Mouse (Mus musculus) thymus, postnatal 14 days (tissue): ENCODE results near the gene Zfp467.

ENCODE experiments used
- DNase-seq: peaks from one replicate; pipeline ENCODE4 v3.0.0; 2021

Gene Zfp467

GRCm38 (mm10) chr6:48445181-48446101, at the start of gene Zfp467:
TSS of gene Zfp467 (minus strand) at chr6:48445825.
- DNase-seq = peak; percentile 59

GRCm38 (mm10) chr6:48493136-48493730, 47.6 kb upstream of the Zfp467 start:
- DNase-seq = no peak

GRCm38 (mm10) chr6:48491361-48491760, 45.7 kb upstream of the Zfp467 start:
- no peak for DNase-seq

DNA sequence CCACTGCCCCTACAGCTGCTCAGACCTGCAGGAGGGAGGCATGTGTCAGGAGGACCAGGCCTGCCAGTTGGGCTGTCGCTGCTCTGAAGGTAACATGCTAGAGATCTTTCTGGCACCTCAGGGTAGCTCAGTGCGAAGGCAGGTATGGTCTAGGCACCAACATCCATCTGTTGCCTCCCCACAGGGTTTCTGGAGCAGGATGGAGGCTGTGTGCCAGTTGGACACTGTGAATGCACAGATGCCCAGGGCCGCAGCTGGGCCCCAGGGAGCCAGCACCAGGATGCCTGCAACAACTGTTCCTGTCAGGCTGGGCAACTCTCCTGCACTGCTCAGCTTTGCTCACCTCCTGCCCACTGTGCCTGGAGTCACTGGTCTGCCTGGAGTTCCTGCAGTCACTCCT, 44.1 kb upstream of the Zfp467 start:
- DNase-seq = no peak

- DNase-seq = no peak
Measured at GRCm38 (mm10) chr6:48487747-48488725, 42.4 kb upstream of the Zfp467 start.

DNA sequence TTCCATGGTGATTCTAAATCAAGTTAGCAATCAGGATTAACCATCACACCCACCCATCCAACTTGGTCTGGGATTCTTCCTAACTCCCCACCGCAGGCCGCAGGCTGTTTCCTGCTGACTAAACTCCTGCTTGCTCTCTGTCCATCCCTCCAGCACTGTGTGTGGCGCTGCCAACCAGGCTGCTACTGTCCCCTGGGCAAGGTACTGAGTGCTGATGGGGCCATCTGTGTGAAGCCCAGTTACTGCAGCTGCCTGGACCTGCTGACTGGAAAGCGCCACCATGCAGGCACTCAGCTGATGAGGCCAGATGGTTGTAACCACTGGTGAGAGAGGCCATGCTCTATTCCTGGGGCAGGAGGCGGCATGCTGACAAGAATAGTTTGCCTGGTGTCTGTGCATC, 36.9 kb upstream of the Zfp467 start:
- DNase-seq = no peak

GRCm38 (mm10) chr6:48478446-48478845, 32.8 kb upstream of the Zfp467 start:
- DNase-seq = no peak

GRCm38 (mm10) chr6:48470739-48471138, 25.1 kb upstream of the Zfp467 start:
- no peak for DNase-seq

- DNase-seq = no peak
Measured at GRCm38 (mm10) chr6:48467490-48467889, 21.9 kb upstream of the Zfp467 start.

- DNase-seq = no peak
Measured at GRCm38 (mm10) chr6:48466715-48467114, 21.1 kb upstream of the Zfp467 start.

DNA sequence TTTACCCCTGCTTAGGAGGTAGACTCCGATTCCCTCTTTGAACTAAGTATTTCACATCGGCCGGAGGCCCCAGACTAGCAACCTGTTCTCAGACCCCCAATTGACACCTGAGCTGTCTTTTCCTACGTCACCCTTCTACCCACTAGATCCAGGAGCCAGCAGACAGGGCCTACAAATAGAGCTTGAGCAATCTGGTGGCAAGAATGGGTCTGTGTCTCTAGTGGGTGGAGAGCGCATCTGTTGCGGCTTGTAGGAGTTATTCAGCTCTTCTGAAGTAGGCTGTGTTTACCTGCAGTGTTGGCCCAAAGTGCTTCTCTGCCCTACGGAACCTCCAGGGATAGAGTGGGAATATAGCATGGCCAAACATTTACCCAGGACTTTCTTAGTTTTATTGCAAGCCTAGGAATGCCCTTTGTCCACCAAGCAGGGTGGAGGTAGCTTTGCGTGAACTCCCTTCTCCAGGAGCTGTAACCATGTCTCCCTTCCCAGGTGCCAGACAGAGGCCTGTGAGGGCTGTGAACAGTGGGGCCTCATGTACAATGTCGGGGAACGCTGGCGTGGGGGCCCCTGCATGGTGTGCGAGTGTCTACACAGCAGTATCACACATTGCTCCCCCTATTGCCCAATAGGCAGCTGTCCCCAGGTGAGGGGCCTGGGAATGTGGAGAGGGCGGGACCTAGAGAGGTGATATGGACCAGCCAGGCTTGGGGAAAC, 19.5 kb upstream of the Zfp467 start:
- no peak for DNase-seq

DNA sequence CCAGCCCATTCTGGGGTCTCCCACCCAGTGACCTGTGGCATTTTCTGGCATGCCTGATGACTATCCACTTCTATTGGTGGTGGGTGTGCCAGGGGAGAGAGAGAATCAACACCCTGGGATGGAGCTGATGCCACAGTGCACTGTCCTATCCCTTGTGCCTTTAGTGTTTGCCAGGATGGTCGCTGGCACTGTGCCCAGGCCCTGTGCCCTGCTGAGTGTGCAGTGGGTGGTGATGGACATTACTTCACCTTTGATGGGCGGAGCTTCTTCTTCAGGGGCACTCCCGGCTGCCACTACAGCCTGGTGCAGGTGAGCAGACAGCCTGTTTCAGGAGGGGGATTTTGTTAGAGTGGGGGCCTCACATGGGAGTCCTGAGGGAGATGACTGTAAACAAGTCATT, 7.1 kb upstream of the Zfp467 start:
- DNase-seq = no peak

DNA sequence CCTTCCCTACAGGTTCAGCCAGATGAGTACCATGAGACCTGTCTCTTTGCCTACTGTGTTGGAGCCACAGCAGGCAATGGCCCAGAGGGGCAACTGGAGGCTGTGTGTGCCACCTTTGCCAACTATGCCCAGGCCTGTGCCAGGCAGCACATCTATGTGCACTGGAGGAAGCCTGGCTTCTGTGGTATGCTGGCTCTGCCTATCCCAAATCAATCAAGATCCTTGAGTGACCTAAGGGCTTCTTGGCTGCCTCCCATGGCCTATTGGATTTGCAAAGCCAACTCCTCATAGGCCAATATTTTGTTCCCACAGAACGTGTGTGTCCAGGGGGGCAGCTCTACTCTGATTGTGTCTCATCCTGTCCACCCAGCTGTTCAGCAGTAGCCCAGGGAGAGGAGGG, 6.5 kb upstream of the Zfp467 start:
- DNase-seq = no peak

- DNase-seq = no peak
Measured at GRCm38 (mm10) chr6:48448527-48448926, 2.9 kb upstream of the Zfp467 start.

GRCm38 (mm10) chr6:48447929-48448328, 2.3 kb upstream of the Zfp467 start, which contains the start of gene Sspo:
TSS of gene Sspo (plus strand) at chr6:48448229.
- no peak for DNase-seq

DNA sequence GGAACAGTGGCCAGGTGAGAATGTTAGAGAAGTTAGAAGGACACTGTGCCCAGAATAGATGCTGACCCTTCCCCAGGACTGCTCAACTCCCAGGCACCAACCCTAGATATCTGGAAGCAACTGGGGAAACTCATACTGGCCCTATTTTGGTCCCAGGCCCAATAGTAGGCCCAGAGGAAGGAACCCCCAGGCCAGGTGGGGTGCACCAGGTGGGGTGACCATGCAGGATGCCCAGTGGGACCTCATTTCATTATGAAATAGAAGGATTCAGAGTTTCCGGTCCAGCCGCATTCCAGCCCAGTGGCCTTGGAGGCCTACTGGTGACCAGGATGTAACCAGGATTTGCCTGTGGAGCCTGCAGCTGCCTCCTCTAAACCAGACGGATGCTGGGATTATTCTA, 1.3 kb upstream of the Zfp467 start:
- DNase-seq = no peak

GRCm38 (mm10) chr6:48446256-48446655, 631 bp upstream of the Zfp467 start:
- DNase-seq = no peak

GRCm38 (mm10) chr6:48444310-48445180, 1.1 kb downstream of the Zfp467 start:
- DNase-seq = peak; percentile 83

DNA sequence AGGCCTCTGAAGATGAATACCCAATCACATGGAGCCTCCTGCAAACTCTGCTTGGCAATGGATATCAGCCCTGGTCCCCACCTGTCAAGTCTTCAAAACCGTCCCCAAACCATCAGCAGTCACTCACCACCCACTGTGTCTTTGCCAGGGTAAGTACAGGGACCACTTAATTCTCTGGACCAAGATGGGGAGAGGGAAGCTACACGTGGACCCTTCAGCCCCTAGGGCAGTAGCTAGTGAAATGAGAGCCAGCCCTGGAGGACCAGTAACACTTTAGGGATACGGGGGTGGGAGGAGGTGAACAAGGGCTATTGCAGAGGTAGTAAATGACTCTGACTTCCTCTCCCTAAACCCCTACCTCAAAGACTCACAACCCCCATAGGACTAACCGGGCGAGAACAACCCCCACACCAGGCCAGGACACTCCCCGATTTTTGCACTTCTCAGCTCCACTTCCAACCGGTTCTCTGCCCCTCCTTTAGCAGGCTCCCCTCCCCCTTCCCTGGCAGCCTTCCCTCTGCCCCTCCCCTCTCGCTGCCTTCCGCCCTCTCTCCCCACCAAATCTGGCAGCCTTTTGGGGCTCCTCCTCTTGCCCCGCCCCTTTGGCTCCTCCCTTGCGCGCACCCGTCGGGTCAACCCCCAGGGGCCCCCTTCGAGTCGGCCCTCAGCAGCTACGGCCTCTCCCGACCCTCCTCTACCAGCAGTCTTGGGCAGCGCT, 1.9 kb downstream of the Zfp467 start:
- DNase-seq = peak; percentile 96

- DNase-seq = peak; percentile 21
Measured at GRCm38 (mm10) chr6:48440306-48441014, 5.2 kb downstream of the Zfp467 start.
